Mouse (Mus musculus): ENCODE measurements at regions not wholly inside any gene's neighbourhood (a gene's known extent, or its start where the extent isn't known, plus 50 kb on each side); places are given as distances from the start of the nearest gene placed in this dataset.

DNA sequence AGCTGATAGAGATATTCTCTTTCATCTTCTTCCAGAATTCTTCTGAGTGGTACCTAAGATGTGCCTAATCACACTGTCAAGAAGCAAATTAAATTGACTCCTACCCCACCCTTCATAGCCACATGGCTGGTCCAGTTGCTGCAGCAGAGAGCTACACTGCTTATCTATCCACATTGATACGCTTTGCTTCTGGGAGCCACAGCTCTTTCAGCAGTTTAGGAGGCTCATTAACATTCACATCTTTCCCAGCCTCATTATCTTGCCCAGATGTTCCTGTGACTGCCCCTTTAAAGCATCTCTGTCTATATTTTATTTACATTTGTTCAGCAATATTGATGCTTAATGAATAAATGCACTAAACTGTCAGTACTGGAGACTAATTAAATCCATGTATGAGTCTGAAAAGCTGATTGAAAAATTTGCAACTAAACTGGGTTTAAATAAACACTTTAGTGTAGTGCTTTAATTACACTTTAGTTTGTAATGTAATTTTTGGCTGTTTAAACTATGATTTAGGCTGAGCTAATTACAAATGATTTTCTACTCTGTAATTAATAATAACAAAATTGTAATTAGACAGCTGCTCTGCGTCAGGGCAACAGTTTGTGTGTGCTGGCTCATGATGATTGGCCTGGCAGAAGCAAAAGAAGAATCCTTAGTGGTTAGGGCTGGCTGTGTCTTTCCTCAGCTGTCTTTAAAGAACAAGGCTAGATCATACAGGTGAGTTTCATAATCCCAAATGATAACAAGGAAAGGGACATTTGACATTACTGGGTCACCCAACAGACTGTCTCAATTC, 632.5 kb upstream of the Tle4 start:
- no peak for DNase-seq (ENCODE audit: low spot score)

DNA sequence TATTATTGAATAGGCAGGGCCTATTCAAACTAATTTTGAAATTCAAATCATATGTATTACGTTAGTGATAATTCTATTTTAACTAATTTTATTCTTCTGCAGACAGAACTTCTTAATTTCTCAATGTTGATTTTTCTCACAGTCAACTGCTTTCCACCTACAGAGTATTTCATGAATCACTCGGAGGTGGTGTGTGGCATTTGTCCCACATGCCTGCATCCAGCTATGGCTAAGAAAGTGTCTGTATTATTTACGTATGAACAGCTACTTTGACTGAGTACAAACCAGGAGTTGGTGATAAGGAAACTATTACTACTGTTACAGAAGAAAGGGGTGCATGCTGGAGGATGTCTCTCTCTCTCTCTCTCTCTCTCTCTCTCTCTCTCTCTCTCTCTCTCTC, 619.5 kb upstream of the Tle4 start:
- no peak for DNase-seq (ENCODE audit: low spot score)

DNA sequence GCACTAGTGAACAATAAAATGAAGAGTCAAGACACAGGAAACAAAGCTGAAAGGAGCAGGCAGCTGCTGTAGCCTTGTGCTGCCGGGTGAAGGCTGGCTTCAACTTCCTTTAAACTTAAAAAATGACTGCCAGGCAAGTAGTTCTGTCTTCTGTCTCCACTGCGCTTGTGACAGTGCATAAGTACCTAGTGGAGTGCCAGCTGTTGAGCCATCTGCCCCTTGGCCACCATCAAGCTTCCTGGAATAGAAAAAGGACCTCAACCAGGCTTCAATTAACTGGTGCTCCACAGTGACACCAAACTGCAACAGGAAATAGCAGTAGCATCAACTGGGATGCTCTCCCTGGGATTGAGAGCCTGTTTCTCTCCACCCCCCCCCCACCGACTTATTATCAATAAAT, 616.8 kb upstream of the Tle4 start:
- DNase-seq (ENCODE audit: low spot score): no peak

DNA sequence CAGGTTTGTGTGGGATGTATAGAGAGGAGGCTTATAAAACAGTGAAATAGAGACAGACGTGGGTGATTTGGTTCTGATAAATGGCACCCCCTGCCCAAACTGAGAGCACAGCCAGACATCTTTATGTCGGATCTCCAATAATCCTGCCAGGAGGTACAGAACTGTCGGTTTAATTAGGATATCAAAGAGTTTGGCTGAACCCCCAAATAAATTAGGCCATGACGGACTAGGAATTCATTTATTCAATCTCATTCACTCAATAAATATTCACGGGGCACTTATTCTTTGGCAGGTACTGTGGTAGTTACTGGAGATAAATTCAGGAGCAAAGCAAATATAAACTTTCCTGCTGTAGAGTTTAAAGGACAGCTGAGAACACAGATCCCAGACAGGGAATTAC, 615.0 kb upstream of the Tle4 start:
- no peak for DNase-seq (ENCODE audit: low spot score)

DNA sequence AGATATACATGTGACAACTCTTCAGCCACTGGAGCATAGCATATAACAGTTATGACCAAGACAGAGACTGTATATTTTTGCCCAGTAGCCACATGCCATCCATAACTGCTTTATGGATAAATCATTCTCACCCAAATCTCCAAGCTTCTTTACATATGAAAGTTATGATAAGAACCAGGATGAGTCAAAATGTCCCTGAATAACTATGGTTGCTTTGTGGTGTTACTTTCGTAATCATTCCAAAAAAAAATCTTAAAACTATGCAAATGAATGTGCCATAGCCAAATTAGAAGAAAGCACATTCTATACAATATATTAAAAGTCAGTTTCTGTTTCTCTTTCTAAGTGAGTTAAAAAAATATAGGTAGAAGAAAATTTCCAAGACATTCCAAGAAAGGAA, 605.2 kb upstream of the Tle4 start:
- no peak for DNase-seq (ENCODE audit: low spot score)

DNA sequence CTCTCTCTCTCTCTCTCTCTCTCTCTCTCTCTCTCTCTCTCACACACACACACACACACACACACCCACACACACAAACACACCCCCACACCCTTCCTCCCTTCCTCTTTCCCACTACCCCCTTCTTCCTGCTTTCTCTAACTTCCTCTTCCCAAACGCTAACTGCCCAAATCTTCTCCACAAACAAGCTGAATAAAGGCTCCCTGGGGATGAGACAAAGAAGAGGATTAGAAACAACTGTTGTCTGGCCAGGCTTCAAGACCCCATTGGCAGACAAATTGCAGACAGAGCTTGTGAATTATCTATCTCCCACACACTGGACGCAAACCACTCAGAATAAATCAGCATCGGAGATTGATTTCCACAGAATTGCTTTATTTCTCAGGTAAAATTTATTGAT, 603.4 kb upstream of the Tle4 start:
- DNase-seq (ENCODE audit: low spot score): no peak

DNA sequence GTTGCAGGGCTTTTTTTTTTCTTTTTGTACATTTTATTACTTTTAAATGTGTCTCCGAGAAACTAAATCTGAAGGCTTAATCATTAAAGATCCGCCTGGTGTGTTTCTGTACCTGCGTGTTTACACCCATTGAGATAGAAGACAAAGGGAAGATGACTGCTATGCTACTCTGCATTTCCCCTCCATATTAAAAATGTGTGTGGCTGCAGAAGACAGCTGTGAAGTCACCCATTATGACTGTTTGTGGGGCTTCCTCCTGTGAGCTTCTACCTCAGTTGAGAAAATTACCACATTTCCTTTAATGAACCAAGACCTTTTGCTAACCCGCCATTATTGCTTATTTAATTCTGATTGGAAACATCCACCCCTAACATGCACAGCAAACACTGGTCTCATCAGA, 602.9 kb upstream of the Tle4 start:
- no peak for DNase-seq (ENCODE audit: low spot score)

DNA sequence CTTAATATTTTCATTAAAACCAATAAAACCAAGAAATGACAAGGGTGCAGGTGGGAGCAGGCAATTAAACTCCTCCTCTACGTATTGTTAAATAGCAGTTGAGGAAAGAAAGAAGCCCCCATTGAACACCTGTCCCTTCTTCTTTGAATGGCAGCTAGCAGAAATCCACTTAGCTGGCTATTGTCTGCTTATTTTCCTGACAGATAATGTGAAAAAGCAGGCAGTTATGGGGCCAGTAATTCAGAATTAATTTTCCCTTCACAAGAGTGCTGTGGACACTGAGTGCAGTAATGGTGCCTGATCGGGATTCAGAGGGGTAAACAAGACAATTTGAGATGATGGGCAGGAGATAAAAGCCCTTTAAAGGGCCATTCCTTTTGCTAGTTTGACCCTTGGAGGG, 602.5 kb upstream of the Tle4 start:
- DNase-seq (ENCODE audit: low spot score): no peak

DNA sequence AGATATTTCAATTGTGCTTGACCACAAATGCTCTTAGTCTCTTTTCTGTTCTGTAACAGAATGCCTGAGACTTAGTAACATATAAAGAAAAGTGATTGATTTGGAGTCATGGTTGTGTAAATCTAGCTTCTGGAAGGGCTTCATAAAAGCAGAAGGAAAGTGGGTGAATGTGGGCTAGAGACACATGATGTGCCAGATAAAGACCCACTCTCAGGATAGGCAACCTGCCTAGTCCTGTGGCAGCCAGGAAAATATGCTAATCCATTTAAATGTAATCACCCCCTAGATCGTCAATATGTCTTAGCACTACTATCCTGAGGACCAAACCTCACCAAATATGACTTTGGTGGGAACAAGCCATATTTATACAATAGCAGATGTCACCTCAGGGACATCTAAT, 601.8 kb upstream of the Tle4 start:
- no peak for DNase-seq (ENCODE audit: low spot score)

DNA sequence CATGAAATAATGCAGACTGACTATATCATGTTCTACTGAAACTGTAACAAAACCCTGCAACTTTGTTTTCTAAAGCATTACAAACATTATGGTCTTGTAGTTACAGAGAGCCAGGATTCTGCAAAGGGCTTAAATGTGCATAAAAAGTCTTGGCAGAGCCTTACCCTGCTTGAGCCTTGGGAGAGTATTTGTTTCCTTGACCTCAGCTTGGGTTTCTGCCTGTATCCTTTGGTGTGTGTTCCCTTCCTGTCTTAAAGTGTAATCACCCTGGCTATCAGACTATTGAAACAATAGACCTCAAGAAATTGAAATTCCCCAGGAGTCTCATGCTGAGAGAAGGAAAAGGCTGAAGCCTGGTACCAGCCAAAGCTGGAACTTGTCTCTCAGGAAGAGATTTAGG, 577.4 kb upstream of the Tle4 start:
- DNase-seq (ENCODE audit: low spot score): no peak

DNA sequence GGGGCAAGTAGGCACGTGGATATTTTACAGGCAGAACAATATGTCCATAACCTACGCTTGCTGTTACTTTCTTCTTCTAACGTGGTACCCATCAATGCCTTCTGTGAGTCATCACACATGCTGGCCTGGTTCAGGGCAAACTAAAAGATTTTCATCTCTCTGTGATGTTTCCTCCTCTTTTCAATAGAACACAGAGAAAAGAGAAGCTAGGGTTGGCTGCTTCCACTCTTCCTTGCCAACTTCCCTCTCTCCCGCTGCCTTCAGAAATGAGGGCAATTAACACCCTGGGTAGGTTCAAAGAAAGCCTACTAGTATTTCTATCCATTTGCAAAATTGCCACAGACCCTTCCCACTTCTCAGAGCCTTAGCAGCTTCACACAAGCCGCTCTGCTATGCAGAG, 575.5 kb upstream of the Tle4 start:
- no peak for DNase-seq (ENCODE audit: low spot score)

DNA sequence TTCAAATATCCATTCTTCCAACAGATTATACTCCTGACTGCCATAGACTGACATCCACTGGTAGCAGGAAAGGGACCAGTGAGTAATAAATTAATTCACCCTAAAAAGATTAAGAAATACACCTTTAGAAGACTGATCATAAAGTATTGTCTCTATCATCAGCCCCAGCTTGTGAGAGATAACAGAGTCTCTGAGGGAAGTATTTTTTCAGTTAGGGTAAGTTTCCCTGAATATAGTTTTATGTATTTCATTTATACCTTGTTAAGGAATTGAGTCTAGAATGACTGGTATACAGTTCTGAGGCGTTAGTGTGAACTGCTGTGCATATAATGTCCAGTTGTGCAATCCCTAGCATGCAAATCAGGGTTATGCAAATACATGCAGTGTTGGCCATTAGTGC, 569.3 kb upstream of the Tle4 start:
- DNase-seq (ENCODE audit: low spot score): no peak

DNA sequence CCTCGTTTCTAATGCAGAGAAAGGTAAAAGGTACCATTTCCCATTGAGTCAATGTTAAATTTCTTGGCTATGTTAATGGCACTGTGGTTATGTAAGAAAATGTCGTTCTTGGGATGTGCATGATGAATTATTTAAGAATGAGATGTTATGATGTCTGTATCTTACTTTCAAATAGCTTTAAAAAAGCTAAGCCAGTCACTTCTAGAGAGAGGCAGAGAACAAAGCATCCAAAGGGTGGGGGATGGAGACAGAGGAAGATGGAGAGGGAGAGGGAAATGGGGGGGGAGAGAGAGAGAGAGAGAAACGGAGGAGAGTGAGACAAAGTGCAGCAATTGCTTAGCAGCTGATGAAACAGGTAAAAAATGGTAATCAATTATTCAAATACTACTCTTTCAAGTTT, 562.8 kb upstream of the Tle4 start:
- DNase-seq (ENCODE audit: low spot score): no peak

DNA sequence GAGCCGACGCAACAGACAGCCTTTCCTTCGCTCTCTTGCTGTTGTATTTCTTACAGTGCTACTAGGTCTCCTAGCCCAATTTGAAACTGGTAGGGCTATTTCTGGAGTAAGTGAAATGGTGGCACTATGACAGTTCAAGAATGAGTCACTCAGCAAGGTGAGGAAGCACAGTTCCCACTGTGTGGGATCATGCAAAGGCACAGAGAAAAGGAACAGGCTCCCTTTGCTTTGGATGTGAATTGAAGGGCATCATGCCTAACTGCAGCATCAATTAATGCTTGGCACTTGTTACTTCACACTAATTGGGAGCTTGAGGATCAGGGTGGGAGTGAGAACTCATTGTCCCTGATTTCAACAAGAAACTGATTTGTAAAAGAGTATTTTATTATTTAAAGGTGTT, 560.8 kb upstream of the Tle4 start:
- DNase-seq (ENCODE audit: low spot score): no peak

DNA sequence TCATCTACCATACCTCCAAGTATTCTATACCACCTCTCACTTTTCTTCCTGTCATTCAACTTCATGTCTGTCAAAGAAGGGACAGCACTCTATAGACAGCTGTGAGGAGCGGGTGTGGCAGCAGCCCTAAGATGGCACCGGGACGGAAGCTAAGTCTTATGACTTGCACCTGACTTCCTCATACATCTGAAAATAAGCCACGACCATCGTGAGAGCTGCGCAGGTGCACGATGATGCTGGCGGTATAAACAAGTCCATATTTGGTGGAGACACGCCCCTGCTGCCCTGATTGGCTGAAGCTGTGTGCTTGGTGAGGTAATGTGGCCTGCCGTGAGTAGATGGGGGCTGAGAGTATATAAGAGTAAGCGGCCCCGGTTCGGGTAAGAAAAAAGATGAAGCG, 560.3 kb upstream of the Tle4 start:
- DNase-seq (ENCODE audit: low spot score): no peak

DNA sequence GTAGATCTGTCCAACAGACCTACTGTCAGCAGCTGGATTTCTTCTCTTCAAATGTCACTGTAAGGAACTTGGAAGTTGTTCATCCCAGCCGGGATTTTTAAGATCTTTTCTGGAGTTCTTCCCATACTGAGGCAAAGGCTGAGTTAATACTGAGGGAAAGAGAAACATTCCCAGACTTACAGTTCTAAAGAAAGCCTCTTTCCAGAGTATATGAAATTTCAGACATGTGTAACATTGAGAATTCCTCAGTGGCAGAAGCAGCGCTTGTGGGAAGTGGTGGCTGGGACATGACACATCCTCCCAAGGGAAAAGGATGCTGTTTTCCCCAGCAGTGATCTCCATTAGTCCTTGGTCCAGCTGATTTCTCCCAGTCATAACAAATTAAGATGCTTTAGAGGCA, 556.8 kb upstream of the Tle4 start:
- DNase-seq (ENCODE audit: low spot score): no peak

DNA sequence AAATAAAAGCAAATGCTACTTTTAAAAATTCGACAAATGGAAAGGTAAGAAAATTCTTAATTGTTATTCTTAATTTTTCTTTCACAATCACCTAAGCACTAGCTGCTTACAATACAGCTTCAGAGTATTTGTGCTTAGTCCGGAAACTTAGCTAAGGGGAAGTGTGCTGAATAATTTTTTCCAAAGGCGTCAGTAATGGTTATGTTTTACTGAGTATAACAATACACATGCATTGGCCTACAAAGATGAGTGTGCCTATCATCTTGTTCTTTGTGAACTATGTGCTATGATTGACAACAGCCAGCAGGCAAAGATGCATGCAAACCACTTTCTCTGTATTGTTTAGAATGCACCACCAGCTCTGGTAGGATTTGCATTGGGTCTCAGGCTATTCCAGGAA, 548.5 kb upstream of the Tle4 start:
- no peak for DNase-seq (ENCODE audit: low spot score)

DNA sequence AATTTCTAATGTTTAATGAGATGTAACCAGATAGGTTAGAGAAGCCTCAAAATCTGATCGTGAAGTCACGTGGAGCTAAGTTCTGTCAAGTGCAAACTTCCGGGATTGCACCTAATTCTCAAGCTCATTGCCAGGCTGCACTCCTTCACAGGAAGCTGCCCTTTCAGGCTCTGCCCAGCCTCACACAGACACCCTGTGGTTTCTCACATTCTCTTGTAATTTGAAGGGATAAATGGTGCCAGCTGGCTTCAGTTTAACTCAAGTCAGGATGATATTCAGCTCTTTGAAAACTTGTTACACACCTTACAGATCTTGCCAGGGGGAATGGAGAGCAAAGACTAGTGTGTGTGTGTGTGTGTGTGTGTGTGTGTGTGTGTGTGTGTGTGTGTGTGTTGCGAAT, 529.3 kb upstream of the Tle4 start:
- DNase-seq (ENCODE audit: low spot score): no peak

DNA sequence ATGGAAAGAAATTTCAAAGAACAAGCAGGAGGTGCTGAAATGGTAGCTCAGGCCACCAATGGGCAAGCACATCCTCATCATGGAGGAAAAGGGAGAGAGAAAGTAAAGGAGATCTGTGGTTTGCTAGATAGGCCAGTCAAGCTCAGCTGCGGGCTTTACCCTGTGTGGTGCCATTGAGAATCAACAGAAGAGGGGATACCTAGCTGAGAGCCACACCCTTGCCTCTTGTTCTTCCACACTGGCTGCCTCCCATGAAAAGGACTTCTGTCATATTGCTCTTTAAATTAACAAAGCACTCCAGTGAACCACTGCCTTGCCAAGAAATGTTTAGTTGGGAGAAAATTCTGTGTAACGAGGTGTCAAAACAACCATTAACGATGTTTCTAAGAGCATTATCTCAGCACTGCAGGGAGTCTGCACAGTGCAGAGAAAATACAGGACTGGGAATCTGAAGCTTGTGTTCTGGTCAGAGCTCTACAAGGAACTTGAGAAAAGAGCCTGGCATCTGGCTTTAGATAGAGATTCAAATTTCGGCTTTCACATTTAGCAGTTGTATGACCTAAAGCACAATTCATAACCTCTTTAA, 510.7 kb upstream of the Tle4 start:
- DNase-seq (ENCODE audit: low spot score): no peak

DNA sequence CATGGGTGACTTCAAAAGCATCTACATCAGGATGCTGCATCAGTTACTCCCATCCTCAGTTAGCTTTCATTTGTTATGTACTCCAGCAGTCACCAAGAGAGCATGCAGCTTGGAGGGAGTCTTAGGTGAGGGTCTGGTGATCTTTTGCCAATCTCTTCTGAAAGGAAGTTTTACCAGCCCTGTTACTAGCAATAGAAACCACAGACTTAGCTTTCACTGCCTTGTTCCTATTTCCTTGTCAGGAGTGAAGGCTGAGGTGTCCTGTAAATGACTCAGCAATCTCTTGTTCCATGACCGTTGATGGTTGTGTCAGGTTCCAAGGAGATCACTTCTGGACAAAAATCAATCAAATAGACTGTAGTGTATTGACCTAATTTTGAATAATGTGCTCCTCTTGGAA, 497.2 kb upstream of the Tle4 start:
- no peak for DNase-seq (ENCODE audit: low spot score)

DNA sequence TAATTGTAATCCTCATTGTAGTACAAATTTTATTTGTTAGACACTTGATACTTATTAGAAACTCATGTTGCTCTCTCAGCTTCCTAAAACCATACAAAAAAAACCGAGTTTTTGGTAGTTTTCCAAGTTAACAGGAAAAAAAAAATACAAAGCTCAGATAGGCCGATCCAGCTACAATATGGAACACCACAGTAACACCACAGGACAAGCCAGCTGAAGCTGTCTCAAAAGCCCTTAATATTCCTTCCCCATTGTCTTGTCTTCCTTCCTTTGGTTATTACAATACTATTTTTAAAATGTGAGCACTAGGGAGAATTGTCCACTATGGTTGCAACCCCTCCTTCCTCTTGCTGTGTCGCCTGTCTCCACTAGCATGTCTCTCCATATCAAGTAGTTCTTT, 495.7 kb upstream of the Tle4 start:
- DNase-seq (ENCODE audit: low spot score): no peak

DNA sequence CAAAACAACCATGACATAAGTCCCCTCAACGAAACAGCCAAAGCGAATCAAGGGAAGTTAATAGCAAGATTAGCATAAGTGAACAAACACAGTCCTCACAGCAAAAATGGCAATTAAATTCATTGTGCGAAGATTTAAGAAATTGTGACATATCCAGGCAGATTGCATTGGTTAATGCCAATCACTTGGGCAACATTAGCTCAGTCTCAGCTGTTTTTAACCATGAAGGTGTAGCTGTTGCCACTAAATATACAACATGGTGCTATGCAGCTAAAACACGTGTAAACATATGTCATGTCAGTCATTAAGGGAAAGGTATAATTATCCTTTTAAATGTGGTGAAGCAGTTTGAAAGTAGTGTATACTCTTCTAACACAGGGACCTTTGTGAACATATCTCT, 482.8 kb upstream of the Tle4 start:
- DNase-seq (ENCODE audit: low spot score): no peak

DNA sequence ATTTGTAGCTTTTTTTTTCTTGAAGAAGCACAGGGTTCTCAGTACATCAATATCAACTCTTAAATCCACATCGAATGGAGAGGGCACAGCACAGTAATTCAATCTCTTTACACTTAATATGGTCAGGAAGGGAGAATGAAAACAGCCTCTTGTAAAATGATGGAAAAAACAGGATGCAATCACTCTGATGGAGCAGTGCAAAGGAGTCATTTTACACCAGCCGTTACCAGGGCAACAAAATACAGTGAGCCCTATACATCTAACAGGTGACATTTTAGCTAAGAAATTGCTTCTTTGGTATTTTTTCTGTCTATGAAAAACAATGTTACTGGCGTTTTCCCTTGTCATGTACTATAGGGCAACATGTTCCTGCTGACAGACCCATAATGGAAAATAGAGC, 459.9 kb upstream of the Tle4 start:
- DNase-seq (ENCODE audit: low spot score): no peak

DNA sequence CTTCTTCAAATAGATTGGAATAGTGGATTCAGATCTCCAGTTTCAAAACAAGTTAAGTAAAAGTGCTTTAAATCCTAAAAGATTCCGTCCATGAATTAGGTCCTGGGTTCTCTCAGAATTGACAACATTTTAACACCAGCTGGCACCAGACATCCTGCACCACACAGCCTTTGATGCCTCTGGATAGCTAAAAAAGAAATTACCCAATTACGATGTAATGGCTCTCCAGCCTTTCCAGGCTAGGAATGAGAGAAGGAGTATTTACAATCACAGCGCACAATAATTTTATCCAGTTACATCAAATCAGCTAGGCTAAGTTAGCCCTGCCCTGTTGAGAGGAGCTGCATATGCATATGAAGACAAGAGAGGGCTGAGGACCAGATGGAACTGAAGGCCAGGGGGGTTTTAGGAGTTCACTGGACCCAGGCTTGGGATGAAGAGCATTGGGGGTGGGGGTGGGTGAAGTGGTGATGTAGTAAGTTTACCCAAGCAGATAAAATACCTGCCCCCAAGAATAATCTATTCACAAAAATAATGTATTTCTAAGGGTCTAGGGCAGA, 455.8 kb upstream of the Tle4 start:
- DNase-seq (ENCODE audit: low spot score): no peak

Data from spleen, adult 12 weeks (tissue).